Mouse (Mus musculus) layer of hippocampus, postnatal 36 days (tissue): ENCODE results near the gene Pom121l2. TPM values are rescaled to one million over a fixed set of nuclear protein-coding genes. Genes with fewer than 3 reads are reported as not detected.

Source experiments
- DNase-seq, 2 experiments: peaks; one replicate each; pipeline ENCODE4 v3.0.0; 2022
- total RNA-seq, 2 experiments: library from RNA; stranded (reverse); gene quantifications; 2 replicates each; pipeline ENCODE4 v1.2.3; 2021

The Pom121l2 gene
- total RNA-seq, 2 experiments from 2014 or later, result not detected

DNA sequence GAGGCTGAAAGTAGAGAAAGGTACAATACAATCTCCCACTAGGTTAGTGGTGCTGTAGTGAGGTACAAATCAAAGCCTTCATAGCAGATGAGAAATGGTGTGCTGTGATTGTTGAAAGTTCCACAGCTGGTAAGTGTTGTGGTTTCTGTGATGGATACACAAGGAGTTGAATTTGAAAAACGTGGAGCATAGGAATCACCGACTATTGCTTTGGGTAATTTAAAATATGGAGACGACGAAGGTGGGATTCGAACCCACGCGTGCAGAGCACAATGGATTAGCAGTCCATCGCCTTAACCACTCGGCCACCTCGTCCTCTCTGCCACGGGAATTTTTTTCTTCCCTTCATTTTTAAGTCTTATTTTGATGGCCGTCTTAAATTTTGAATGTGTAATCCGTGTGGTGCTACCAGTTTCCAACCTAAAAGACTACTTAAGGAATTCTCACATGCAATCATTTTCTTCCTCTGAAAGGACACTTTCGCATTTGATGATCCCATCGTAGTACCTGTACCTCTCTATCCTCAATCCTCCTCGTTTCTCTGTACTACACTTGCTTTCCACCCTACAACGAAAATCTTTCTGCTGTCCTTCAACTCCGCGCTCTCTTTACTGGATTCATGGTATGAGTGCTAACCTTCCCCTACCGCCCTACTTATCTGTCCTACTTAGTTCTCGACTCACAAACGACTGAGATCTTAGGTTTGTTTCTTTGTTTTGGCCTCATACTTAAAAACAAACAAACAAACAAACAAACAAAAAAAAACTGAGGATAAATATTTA lies 13.2 kb downstream of the Pom121l2 start:
- peak in 1 of 2 experiments; percentile 41 for DNase-seq

DNA sequence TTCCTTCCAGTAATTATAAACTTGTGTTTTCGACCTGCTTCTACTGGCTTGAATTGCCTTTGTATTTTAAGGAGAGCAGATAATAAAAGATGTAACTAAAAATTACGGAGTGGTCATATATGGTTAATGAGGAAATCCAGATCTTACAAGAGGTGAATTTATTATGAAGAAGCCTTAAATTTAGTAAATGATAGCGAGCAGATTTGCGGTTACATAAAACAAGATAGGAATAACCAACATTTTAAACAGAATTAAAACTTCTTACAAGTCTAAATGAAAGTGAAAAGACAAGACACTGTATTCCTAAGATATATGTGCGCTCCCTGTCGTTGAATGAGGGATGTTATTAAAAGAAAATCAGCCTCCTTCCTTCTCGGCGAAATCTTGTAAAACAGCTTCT lies 13.9 kb downstream of the Pom121l2 start:
- DNase-seq, result no peak

DNA sequence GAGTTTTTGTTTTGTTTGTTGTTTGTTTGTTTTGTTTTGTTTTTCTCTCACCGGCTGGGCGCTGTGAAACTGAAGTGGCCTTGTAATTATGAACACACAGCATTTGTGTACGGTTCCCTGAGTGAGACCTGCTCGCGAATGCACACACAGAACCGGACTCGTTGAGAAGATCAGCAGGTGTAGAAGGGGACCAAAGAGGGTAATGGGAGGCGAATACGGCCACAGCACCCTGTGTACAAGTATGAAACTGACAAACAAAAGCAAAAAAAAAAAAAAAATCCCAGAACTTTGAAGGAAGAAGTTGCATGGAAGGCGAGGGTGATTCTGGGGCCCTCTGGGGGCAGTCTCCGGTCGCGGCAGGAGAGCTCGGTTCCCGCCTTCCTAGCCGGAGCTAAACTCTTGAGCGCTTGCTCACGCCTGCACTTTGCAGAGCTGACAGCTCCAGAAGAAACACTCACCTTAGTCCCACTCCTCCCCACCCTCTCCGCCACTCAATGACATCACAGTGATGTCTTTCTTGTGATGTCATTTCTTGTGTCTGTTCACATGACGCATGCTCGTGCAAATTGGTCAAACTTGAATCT lies 14.4 kb downstream of the Pom121l2 start:
- no peak for DNase-seq

DNA sequence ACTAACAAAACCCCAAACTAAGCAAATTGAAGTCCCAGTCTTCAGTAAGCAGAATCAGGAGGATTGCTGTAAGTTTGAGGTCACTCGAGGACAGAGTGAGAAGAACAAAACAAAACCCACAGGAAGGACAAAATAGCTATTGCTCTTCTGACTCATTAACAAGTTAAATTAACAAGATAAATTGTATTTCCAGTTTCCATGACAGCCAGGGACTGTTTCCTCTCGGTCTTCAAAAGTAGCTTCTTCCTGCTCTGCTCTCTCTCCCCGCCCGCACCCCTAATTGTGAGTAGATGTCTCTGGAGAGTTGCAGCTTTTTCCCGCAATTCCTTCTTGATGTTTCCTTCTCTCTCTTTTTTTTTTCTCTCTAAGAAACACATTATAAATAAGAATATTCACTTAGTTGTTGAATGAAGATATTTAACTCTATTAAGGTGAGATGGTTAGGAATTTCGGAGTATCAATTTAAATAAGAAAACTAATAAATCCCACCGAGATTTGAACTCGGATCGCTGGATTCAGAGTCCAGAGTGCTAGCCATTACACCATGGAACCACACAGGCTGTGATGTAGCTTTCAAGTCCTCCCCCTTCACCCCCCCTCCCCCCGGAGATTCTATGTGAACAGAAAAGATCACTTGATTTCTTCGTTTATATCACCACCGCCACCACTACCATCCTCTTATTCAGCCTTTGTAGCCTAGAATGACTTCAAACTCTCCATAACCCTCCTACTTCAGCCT lies 15.3 kb downstream of the Pom121l2 start:
- DNase-seq, result no peak

GRCm38 (mm10) chr13:21996840-21997185 lies 15.8 kb downstream of the Pom121l2 start:
- DNase-seq, result no peak

GRCm38 (mm10) chr13:21997201-21997820 lies 16.3 kb downstream of the Pom121l2 start:
- no peak for DNase-seq

GRCm38 (mm10) chr13:21997821-21998220 lies 16.8 kb downstream of the Pom121l2 start:
- no peak for DNase-seq

DNA sequence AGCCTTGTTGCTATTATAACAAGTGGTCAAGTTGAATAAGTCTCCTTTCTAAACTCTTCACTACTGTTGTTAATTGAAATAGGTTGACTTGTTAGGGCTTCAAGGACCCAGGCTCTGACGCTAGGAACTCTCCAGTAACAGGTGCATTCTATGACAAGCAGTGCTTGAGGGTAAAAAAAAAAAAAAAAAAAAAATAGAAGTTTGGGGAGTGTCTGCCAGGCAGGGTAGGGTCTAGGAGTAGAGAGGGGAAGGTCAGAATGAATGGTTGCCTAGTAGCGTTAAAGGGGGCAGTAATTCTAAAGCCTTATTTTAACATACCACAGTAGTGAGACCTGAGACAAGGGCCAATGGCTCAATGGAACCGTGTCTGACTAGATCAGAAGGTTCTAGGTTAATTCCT lies 17.4 kb downstream of the Pom121l2 start:
- DNase-seq, result no peak

GRCm38 (mm10) chr13:21999147-21999546 lies 18.2 kb downstream of the Pom121l2 start:
- no peak for DNase-seq

DNA sequence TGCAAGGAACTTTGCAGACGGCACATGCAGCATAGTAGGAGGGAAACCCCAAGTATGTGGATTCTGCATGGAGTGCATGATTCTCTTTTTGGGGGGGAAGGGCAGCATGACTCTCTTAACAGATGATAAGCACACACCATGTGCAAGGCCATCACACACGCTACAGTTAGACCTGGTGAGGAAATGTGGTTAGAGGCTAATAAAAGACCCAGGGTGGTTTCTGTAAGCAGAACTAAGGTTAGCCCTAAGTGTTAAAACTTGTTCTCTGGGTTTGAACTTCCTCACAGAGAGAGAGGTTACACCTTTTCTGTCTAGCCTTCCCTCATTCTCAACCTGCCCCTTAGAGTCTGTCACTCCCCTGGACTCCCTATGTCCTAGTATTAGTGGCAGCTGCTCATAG lies 20.4 kb downstream of the Pom121l2 start:
- no peak for DNase-seq

DNA sequence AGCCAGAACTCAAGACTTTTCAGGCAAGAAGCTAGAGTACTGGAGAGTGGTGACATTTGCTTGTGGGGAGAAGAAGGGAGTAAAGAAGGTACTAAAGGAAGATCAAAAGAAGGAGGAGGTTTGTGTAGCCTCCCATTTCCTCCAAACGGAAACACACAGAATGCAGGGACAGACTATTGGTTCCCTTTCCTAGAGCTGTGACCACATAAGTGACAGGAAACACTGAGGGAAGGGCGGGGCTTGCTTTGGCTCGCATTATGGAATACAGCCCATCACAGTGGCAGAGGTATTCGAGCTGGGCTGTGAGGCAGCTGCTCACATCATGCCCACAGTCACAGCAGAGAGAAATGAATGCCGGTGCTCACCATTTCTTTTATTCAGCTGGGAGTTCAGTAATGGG lies 20.8 kb downstream of the Pom121l2 start:
- DNase-seq, result no peak

DNA sequence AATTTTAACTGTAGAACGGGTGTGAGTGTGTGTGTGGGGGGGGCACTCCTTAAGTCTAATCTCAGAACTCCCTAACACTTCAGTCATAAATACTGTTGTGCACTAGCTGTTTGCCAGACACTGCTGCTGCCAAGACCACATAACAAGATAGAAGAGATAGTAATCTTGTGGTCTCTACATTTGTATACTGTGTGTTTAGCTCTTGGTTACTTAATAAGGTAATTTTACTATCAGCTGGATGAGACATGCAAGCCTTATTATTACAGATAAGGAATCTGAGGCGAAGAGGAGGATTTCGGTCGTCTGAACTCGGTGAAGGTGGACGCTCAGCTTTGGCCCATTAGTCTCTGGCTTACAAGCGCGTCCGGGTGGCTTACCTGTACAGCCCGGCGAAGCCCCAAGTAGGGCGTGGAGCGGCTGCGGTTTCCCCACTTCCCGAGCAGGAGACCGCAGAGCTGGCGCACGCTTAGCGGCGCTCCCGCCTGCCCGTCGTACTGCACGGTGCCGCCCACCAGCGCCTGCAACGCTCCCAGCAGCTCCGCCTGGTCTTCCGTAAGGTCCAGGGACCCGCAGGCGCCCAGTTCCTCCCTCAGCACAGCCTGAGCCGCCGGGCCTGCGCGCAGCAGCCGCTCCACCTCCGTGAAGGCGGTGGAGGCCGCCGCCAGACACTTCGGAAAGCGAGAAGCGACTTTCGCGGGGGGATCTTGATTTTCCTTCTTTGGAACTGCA lies 24.8 kb downstream of the Pom121l2 start:
- DNase-seq, result peak in 1 of 2 experiments; percentile 34

- DNase-seq, result peak in 1 of 2 experiments; percentile 32
Measured at GRCm38 (mm10) chr13:22006334-22007120, 25.5 kb downstream of the Pom121l2 start.

DNA sequence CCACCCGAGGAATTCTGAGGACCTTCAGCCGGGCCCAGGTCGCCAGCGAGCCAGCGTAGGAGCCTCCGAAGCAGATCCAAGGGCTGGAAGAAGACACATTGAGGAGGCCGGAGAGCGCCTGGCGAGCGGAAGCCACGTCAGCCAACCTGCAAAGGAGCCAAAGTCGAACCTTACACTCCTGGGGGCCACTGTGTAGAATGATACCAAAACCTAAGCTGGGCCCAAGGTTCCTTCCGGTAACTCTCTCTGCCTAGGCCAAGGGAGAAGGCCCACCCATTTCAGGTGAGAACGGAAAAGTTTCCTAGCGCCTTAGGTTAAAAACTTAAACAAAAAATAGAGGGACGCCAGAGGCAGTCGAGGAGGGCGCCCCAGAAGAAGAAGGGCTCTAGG lies 26.1 kb downstream of the Pom121l2 start:
- DNase-seq, result no peak

DNA sequence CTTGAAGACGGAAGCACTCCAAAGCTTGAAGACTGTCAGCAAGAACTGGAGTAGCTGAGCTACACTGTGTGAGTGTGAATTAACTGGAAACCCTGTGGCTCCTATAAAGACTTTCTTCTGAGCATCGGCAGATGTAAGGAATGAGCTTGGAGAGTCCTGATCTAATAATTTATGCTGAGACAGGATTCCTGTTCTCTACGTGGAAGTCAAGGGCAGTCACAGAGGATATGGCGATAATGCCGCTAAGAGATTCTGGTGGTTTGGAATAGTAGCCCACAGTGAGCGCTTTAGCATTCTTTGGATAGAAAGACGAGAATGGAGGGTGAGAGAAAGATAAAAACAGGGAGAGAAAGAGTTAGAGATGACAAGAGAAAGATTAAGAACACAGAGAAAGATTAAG lies 26.9 kb downstream of the Pom121l2 start:
- DNase-seq, result no peak

DNA sequence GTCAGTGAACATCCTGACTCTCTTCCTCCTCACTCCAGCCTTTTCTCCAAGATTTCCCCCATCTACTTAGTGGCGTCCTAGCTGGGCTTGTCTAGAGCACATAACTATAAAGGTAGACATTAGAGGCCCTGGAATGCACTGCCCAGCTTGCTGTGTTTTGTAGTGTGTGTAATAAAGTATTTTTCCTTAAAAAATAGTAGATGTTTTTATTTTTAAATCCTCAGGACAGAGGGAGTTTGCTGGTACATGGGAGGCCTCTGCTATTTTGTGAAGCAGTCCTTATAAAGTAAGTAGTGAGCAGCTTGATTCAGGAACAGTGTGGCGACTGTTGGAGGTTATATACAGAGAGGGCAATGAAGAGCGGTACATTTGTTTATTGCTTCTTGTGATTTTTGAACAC lies 27.7 kb downstream of the Pom121l2 start:
- DNase-seq, result no peak

DNA sequence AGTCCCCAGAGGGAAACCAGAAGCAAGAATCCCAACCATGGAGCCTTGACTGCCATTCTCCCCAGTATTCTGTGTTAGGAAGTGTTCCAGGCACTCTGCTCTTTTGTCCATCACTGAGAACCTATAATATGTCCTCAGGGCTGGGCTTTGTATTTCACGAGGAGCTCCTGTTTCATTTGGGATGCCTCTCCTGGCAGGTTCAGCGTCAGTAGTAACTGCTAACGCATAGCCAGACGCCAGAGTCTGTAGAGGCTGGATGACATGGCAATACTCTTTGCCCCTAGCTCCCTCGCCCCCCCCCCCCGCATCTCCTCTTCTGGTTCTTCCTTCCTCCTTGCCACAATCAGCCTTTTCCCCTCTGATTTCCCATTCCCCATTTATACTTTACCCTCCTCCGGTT lies 28.6 kb downstream of the Pom121l2 start, which contains the start of gene Prss16:
Prss16 (minus strand) TSS at position 101 of the 400 bp plus-strand sequence.
- no peak for DNase-seq

DNA sequence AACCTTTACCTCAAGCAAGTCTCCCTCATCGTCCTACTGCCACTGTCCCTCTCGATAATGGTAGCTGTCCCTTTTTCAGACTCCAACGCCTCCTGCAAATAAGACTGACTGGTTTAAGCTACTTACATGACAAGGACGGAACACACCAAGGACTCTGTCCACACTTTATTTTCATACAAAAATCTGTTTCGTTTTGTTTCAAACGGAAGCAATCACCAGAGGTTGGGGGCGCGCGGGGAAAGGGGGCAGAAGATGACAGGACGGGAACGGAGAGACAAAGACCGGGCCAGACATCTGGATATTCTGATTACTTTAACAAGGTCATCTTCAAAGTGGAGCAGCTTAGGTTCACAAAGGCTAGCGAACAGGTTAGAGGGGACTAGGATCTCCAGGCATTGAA lies 32.7 kb downstream of the Pom121l2 start:
- DNase-seq, result no peak

DNA sequence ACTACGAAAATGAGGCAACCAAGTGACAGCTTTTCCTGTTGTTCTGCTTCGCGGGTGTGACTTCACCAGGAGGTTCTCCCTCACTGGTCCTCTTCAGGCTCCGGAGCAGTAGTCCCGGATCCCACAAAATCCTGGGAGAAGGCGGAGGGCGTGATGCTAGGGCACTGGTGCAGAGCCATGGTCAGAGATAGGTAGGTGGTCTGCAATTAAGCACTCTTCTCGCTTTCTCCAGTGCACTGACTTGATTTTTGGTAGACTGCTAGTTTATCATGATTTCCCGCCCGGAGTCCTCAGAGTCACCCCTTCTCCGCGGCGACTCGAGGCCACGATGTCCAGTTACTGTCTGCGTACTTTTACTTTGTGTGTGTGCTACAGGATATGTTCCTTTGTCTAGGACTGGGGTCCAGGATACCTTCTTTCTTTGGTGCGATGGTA lies 33.4 kb downstream of the Pom121l2 start:
- DNase-seq, result no peak

DNA sequence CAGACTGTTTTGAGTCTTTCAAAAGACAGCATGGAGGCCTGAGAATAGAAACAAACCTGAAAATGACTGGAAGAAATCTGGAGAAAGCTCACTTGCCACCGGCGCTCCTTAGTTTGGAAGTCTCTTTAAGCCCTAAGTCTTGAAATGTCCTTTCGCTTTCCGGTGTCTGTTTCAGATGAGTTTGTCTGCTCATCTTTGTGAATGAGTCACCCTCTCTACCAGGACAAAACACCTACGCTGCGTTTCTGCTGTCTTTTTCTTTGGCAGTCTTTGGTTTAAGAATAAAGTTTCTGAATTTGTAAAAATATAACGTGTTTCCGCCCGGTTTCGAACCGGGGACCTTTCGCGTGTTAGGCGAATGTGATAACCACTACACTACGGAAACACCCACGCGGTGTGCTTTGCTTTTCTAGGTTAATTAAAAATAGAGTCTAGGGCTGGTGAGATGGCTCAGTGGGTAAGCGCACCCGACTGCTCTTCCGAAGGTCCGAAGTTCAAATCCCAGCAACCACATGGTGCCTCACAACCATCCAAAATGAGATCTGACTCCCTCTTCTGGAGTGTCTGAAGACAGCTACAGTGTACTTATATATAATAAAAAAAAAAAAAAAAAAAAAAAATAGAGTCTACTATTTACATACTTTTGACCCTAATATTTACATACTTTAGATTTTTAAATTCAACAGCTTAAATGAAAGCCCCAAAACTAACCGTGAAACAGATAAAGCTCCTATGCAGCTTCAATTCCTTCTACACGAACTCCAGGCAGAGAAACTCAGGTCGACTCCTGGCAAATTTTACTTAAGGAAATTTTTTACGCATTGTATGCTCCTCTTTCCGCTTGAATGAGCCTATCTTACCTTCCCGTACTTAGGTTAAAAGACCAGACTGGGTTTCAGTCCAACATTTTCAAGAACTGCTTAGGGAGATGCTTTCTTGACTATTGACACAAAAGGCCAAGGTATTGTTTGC lies 34.8 kb downstream of the Pom121l2 start:
- peak in 1 of 2 experiments; percentile 44 for DNase-seq
